Mouse (Mus musculus): Measurements from ENCODE around the gene G430095P16Rik. TPM values are rescaled to one million over a fixed set of nuclear protein-coding genes. Genes with fewer than 3 reads are reported as not detected.

Gene G430095P16Rik
- 10 to 100 TPM in 1 of 2 experiments, 1 to 10 TPM in 1; 8.1 to 10.0 TPM for polyA plus RNA-seq (2012; fragmentation: generic; extraction: Trizol)

GRCm38 (mm10) chr8:84722850-84723570, at the start of gene G430095P16Rik:
Gene G430095P16Rik, plus strand, starts transcription at chr8:84723007.

DNA sequence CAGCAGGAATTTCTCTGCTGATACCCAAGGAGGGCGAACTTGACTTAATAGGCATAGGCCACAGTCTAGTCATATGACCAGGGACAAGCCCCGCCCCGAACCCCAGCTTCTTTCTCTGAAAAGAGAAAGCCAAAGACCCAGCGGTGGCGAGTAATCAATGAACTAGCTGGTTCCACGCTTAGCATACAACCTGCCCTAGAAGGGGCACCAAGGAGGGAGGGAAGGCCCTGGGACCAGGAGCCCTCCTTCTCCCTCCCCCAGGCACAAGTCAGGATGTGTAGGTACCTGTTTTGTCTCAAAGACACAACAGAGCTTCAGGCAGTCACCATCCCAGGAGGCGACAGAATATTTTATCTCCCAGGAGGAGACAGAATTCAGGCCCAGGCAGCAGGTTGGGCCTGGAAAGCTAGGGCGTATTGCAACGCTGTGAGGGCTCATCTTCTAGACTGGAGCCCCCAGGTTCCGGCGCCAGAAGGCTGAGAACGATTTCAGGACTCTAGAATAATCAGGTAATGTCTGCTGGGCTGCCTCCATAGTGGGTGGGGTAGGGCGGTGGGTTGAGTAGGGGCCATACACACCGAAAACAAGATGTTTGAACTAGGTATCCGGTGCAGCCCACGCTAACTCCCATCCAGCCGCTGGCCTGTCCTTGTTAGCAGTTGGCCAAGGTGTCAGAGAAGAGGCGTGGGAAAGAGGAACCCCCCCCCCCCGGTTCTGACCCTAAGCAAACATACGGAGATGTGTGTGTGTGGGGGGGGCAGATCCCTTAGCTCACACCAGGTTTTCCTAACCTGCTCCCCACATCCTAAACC, 36.4 kb upstream of the G430095P16Rik start, which contains the start of gene Trmt1:
Trmt1 (plus strand) TSS at position 117 of the 812 bp plus-strand sequence.

GRCm38 (mm10) chr8:84687705-84688100, 35.1 kb upstream of the G430095P16Rik start, which contains the start of gene Nacc1:
Gene Nacc1, minus strand, starts transcription at chr8:84687862.

GRCm38 (mm10) chr8:84700941-84701911, 21.6 kb upstream of the G430095P16Rik start, which contains the start of gene Lyl1:
Gene Lyl1, plus strand, starts transcription at chr8:84701457.

Other genes starting within 250 kb of the G430095P16Rik start
- 10 to 100 TPM; 26.1 to 45.3 TPM for gene Ier2, start 60.2 kb upstream of the G430095P16Rik start, polyA plus RNA-seq (2012; fragmentation: generic; extraction: Trizol)
- gene Trmt1, start 36.7 kb upstream of the G430095P16Rik start, polyA plus RNA-seq (2012; fragmentation: generic; extraction: Trizol) = 100 to 1,000 TPM; 113 to 128 TPM
- 10 to 100 TPM; 66.1 to 75.9 TPM for gene Nacc1, start 35.1 kb upstream of the G430095P16Rik start, polyA plus RNA-seq (2012; fragmentation: generic; extraction: Trizol)
- gene Lyl1, start 21.6 kb upstream of the G430095P16Rik start, polyA plus RNA-seq (2012; fragmentation: generic; extraction: Trizol) = under 1 TPM; 0.04 to 0.48 TPM
- gene Nfix, start 77.3 kb downstream of the G430095P16Rik start, polyA plus RNA-seq (2012; fragmentation: generic; extraction: Trizol) = 100 to 1,000 TPM in 1 of 2 experiments, 10 to 100 TPM in 1; 92.3 to 315 TPM
- gene Dand5, start 99.8 kb downstream of the G430095P16Rik start, polyA plus RNA-seq (2012; fragmentation: generic; extraction: Trizol) = 10 to 100 TPM in 1 of 2 experiments, 1 to 10 TPM in 1; 2.8 to 12.6 TPM
- gene Gadd45gip1, start 108.5 kb downstream of the G430095P16Rik start, polyA plus RNA-seq (2012; fragmentation: generic; extraction: Trizol) = 10 to 100 TPM; 31.0 to 75.6 TPM
- 10 to 100 TPM; 61.5 to 69.9 TPM for gene Rad23a, start 117.7 kb downstream of the G430095P16Rik start, polyA plus RNA-seq (2012; fragmentation: generic; extraction: Trizol)
- 100 to 1,000 TPM; 585 to 801 TPM for gene Calr, start 123.9 kb downstream of the G430095P16Rik start, polyA plus RNA-seq (2012; fragmentation: generic; extraction: Trizol)
- gene Farsa, start 134.0 kb downstream of the G430095P16Rik start, polyA plus RNA-seq (2012; fragmentation: generic; extraction: Trizol) = 100 to 1,000 TPM in 1 of 2 experiments, 10 to 100 TPM in 1; 76.6 to 106 TPM
- gene Syce2, start 149.1 kb downstream of the G430095P16Rik start, polyA plus RNA-seq (2012; fragmentation: generic; extraction: Trizol) = 1 to 10 TPM in 1 of 2 experiments, under 1 TPM in 1; 0.08 to 3.1 TPM
- gene Gcdh, start 170.9 kb downstream of the G430095P16Rik start, polyA plus RNA-seq (2012; fragmentation: generic; extraction: Trizol) = 10 to 100 TPM in 1 of 2 experiments, 1 to 10 TPM in 1; 4.6 to 16.7 TPM
- gene Klf1, start 178.9 kb downstream of the G430095P16Rik start, polyA plus RNA-seq (2012; fragmentation: generic; extraction: Trizol) = under 1 TPM; 0.08 to 0.27 TPM
- gene Dnase2a, start 185.6 kb downstream of the G430095P16Rik start, polyA plus RNA-seq (2012; fragmentation: generic; extraction: Trizol) = 10 to 100 TPM; 11.5 to 17.3 TPM
- under 1 TPM in 1 of 2 experiments, not detected in 1; 0.06 TPM for gene Mast1, start 214.4 kb downstream of the G430095P16Rik start, polyA plus RNA-seq (2012; fragmentation: generic; extraction: Trizol)
- under 1 TPM in 1 of 2 experiments, not detected in 1; 0.05 TPM for gene Rtbdn, start 224.0 kb downstream of the G430095P16Rik start, polyA plus RNA-seq (2012; fragmentation: generic; extraction: Trizol)
- gene Gm49661, start 246.4 kb downstream of the G430095P16Rik start, polyA plus RNA-seq (2012; fragmentation: generic; extraction: Trizol) = not detected
- 100 to 1,000 TPM; 723 to 905 TPM for gene Prdx2, start 246.6 kb downstream of the G430095P16Rik start, polyA plus RNA-seq (2012; fragmentation: generic; extraction: Trizol)
- gene Rnaseh2a, start 246.8 kb downstream of the G430095P16Rik start, polyA plus RNA-seq (2012; fragmentation: generic; extraction: Trizol) = 100 to 1,000 TPM in 1 of 2 experiments, 10 to 100 TPM in 1; 85.1 to 248 TPM

All from C3H10T1/2 (cell line).